Mouse (Mus musculus) bone marrow macrophage, adult 2 months (primary cell): ENCODE results near the gene Prss36. TPM values are rescaled to one million over a fixed set of nuclear protein-coding genes. Genes with fewer than 3 reads are reported as not detected.
A peak's percentile ranks its signal among the peaks of the same experiment; 100 is the strongest.

Experiments
- H3K27ac ChIP-seq: 2 replicates; pipeline ENCODE4 v1.5.1; 2012; ENCODE audit warnings: low read depth, low read length; ENCODE audit not compliant: insufficient read depth
- H3K4me1 ChIP-seq: 2 replicates; pipeline ENCODE4 v1.6.1; 2012; ENCODE audit warnings: low read length; ENCODE audit not compliant: control insufficient read depth, insufficient read depth
- H3K4me3 ChIP-seq: 2 replicates; pipeline ENCODE4 v1.5.1; 2012; ENCODE audit warnings: mild to moderate bottlenecking, low read length, moderate library complexity; ENCODE audit not compliant: insufficient read depth
- CTCF ChIP-seq: IDR thresholded peaks from 2 replicates; pipeline ENCODE4 v1.5.1; 2012; ENCODE audit warnings: low read depth, mild to moderate bottlenecking, low read length, moderate library complexity
- POLR2A ChIP-seq: IDR thresholded peaks from 2 replicates; pipeline ENCODE4 v1.6.1; 2012; ENCODE audit warnings: mild to moderate bottlenecking, low read depth, low read length, borderline replicate concordance
- polyA plus RNA-seq: library from polyadenylated mRNA; stranded (reverse); fragments of >200 nt; gene quantifications from 2 replicates; pipeline ENCODE4 v1.2.4, GENCODE M21; 2012; ENCODE audit not compliant: missing spikeins, insufficient read depth, insufficient read length

Prss36 gene
- polyA plus RNA-seq, 1 experiment: 2.6 TPM

DNA sequence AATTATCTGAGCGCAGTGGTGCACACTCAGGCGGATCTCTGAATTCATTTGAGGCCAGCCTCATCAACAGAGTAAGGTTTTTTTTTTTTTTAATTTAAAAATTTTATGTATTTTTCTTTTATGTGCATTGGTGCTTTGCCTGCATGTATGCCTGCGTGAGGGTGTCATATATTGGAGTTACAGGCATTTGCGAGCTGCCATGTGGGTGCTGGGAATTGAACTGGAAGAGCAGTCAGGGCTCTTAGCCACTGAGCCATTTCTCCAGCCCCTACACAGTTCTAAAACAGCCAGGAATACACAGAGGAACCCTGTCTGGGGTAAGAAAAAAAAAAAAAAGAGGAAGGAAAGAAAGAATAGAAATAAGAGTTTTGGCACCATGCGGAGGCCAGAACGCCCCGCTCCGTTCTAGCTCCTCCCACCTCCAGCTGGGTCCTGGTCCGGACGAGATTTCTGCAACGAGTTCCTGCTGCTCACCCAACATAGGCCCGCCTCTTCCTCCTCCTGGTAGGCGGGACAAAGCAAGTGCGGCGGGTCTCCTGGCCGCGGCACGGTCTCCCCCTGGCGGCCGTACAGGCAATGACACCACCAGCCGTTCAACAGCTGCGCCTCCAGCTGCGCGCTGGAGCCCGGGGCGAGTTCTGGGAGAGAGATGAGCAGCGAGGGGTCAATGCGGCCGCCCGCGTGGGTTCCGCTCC, 11.3 kb downstream of the Prss36 start:
- peak; percentile 49 for TF ChIP-seq CTCF
- TF ChIP-seq POLR2A: no peak
- H3K4me3 ChIP-seq: peak overlapping the region; percentile 85
- H3K27ac ChIP-seq: peak overlapping the region; percentile 87
- peaks cover 32% of the 10 kb centered on the region for H3K4me1 ChIP-seq

DNA sequence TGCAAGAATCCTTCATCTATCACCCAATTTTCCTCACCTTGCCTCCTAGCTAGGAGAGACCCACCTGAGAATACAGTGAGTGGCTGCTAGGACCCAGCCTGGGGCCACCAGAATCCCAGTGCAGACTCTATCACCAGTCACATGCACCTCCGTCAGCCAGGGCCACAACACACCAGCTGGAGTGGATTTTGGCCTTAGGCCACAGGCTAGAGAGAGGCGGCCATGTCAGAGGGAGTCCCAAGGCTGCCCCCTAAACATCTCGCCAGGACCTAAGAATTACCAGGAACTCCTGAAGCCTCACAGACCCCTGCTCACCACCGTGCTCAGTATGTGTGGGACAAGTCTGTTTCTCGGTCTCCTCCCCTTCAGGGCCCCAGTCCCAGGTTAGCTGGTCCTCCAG, 12.4 kb downstream of the Prss36 start:
- H3K27ac ChIP-seq: peak overlapping the region; percentile 87
- H3K4me3 ChIP-seq: no peak overlapping the region
- peaks cover 32% of the 10 kb centered on the region for H3K4me1 ChIP-seq
- no peak for TF ChIP-seq POLR2A
- no peak for TF ChIP-seq CTCF

DNA sequence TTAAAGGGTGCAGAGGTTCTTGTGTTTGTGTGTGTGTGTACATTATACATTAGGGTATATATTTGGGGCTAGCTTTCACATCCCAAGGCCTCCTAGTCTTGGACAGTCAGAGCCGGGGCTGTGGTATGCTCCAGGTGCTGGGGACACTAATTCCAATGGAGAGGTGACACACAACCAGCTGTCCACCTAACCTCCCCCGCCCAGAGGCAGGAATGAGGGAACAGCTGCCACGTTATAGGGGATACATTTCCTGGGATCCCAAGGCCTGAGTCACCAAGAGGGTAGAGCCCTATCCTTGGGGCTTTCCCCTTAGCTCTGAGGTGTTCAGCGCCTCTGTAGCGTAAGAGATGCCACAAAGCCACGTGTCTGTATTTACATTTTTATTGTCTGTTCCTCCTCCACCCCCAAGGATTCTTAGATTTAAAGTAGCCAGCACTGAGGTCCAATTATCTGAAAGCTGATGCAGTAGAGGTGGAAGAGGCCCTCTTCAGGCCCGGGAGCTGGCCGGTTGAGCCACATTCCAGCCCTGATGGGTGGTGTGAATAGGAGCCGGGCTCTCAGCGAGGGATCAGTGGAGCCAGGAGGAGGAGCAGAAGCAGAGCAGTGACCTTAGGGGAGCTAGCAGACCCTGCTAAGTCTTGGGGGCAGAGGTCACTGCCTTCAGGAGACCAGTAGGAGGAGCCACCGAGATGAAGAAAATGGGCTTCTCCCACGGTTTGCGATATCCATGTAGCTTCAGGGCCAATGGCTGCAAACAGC, 14.1 kb downstream of the Prss36 start:
- peaks cover 32% of the 10 kb centered on the region for H3K4me1 ChIP-seq
- H3K27ac ChIP-seq: peak overlapping the region; percentile 58
- no peak overlapping the region for H3K4me3 ChIP-seq
- TF ChIP-seq CTCF (no peak), POLR2A (no peak)

DNA sequence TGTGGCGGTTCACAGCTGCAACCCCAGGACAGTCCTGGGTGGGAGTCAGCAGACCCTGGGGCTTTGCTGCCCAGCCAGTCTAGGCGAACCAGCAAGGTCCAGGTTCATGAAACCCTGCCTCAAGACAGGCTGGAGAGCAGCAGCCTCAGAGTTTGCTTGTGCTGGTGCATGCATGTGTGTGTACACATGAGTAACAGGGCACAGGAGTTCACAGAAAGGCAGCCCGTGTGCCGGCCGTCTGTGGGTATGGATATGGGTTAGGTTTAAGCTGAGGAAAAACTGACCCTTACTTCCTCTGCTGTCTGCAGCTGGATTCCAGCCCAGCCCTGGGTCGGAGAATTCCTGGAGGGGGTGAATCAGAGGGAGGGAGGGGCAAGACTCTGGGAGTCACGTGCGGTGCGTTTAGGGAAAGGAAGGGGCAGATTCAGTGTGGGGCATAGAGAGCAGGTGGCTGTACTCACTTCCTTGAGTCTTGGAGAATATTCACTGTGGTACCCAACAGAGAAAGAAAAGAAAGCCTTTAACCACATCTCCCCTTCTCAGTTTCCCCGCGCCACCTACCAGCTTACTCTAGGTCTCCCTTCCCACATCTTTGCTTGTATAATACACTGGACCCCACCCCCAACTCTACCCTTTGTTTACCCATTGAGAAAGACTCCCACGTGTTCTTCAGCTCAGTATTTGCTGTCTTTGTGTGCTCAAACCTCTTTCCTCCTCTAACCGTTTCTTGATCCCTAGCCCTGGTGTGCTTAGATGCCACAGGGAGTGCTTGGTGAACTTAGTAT, 15.0 kb downstream of the Prss36 start:
- no peak overlapping the region for H3K4me3 ChIP-seq
- H3K27ac ChIP-seq: peak overlapping the region; percentile 58
- no peak for TF ChIP-seq CTCF
- peaks cover 32% of the 10 kb centered on the region for H3K4me1 ChIP-seq

DNA sequence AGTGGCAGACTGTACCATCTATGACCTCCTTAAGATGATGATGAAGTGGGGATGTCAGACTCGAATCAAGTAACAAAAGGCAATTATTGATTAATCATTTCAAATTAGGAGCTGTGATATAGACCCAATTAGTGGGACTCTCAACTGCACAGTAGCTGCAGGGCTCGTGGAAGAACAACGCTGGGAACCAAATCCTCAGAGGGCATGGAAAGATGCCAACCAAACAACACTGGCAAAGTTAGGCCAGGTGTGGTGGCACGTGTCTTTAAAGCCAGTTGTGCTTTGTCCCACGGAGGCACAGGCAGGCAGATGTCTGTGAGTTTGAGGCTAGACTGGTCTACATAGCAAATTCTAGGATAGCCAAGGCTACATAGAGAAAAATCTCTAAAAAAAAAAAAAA, 15.9 kb downstream of the Prss36 start:
- Histone ChIP-seq H3K4me3 (no peak overlapping the region), H3K4me1 (peaks cover 29% of the 10 kb centered on the region), H3K27ac (no peak overlapping the region)
- TF ChIP-seq CTCF: no peak
- TF ChIP-seq POLR2A: no peak

DNA sequence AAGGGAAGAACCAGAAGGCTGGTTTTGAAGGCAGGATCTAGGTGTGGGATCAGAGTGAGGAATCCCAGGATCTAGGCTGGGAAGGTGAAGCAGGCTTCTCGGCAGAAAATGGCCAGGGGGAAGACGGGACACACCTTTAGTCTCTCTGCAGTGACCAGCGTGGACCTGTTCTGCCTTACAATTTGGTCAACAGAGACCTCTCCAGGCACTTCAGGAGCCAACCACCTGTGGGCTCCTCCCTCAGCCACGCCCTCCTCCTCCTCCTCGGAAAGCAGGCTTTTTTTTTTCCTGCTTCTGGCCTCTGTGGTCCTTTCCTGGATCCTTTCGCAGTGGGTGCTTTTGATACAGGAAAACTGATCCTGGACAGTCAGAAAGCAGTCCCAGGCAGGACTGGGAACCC, 16.6 kb downstream of the Prss36 start, which contains the start of gene Prss8:
TSS of gene Prss8 (minus strand) at position 182 of the 400 bp plus-strand sequence.
- Histone ChIP-seq H3K4me3 (no peak within 1 kb of the TSS), H3K4me1 (peaks cover 28% of the 10 kb centered on the region), H3K27ac (no peak within 1 kb of the TSS)
- TF ChIP-seq POLR2A (no peak), CTCF (no peak)

DNA sequence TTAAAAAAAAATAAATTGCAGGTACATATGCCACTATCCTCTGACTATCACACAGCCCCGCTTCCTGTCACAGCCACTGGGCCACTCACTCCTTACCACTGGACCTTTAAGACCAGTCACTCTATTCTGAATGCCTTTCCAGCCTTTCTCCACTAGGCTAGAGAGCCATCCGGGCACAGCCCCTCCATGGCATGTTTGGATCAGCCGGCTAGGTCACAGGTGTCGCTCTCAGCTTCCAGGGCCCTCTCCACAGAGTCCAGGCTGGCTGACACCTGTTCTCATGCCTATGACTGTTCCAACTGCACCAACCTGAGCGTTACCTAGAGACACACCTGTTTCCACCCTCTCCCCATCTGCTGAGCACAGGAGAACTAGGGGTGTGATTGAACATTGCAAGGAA, 17.9 kb downstream of the Prss36 start:
- no peak overlapping the region for H3K4me3 ChIP-seq
- no peak for TF ChIP-seq POLR2A
- TF ChIP-seq CTCF: no peak

DNA sequence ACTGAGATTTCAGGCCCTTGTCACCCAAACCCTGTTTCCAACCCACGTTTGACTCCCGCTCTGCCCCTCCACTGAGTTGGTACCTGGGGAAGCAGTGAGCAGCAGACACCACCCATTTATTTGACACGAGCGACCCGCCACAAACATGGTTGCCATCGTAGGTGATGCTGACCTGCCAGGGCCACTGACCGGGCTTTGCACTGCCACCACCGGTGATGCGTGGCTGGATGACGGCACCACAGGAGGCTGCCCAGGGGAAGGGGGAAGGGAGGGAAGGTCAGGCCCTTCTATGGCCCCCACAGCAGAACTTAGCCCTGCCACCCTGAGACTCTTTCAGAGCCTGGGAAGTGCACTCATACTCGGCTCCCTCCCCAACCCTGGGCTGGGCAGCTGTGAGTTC, 18.8 kb downstream of the Prss36 start:
- Histone ChIP-seq H3K4me3 (no peak overlapping the region), H3K4me1 (peaks cover 21% of the 10 kb centered on the region), H3K27ac (no peak overlapping the region)
- TF ChIP-seq POLR2A: no peak
- no peak for TF ChIP-seq CTCF

More for the DNA sequence above, 17.9 kb downstream of the Prss36 start:
- Histone ChIP-seq H3K4me1 (peaks cover 17% of the 10 kb centered on the region), H3K27ac (no peak overlapping the region)

DNA sequence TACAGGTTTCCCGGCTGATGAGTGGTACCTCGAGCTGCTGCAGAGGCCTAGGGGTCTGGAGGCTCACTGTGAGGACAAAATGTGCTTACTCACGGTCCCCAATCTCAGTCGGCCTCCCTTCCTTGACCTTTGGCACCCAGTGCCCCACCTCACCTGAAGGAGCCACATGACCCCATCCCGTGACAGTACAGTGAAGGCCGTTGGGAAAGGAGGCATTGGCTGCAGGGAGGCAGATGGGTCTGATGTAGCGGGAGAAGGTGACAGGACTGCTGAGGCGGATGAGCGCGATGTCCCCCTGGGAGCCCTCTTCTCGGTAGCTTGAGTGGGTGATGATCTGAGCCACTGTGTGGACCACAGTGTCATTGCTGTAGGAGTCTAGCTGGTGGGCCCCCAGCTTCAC, 19.7 kb downstream of the Prss36 start:
- TF ChIP-seq CTCF: no peak
- no peak for TF ChIP-seq POLR2A
- Histone ChIP-seq H3K4me3 (no peak overlapping the region), H3K27ac (no peak overlapping the region), H3K4me1 (peaks cover 19% of the 10 kb centered on the region)

DNA sequence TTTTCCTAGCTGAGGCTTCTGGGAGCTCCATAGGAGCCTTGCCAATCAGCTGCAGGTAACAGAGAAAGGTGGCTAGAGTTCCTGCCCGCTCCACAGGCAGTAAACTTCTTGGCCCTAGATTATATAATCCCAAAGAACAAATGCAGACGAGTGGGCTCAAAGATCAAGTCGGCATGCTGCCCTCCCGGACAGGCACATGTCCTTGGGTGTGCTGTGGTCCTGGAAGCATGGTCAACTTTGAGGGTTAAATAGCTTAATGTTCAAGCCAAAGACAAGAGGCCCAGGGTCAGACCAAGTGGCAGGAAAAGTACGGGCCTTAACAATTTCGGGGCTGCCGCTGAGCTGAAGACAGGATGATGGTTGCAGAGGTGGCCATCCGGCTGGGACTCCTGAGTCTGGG, 20.5 kb downstream of the Prss36 start:
- Histone ChIP-seq H3K4me3 (no peak overlapping the region), H3K4me1 (peaks cover 18% of the 10 kb centered on the region), H3K27ac (no peak overlapping the region)
- TF ChIP-seq POLR2A (no peak), CTCF (no peak)

DNA sequence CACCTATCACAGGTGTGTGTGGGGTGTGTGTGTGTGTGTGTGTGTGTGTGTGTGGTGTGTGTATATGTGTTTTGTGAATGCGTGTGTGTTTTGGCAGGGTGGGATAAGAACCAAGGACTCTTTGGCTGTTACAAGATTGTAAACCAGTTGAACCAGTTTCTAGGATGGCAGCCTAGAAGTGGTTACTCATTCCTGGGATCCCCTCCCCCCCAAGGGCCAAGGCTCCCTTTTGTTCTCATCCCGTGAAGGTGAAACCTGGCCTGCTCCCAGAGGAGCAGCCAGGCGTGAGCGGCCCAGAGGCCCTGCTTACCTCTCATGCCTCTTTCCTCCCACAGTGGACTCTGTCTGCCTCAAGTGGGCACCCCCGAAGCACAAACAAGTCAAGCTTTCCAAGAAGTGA, 21.3 kb downstream of the Prss36 start:
- H3K4me3 ChIP-seq: no peak overlapping the region
- TF ChIP-seq POLR2A (no peak), CTCF (no peak)
- H3K4me1 ChIP-seq: peaks cover 17% of the 10 kb centered on the region
- no peak overlapping the region for H3K27ac ChIP-seq
